Mouse (Mus musculus) midbrain, embryonic 14.5 days (tissue): ENCODE measurements at regions not wholly inside any gene's neighbourhood (a gene's known extent, or its start where the extent isn't known, plus 50 kb on each side); places are given as distances from the start of the nearest gene placed in this dataset.
A peak's percentile ranks its signal among the peaks of the same experiment; 100 is the strongest.
"Not testable (repeated sequence)": the region's sequence is repeated elsewhere in the genome, so short reads cannot be mapped to it uniquely, and the experiment has no call there.

Experiments
- ATAC-seq: fragments of 200-750 bp; cut with Nextera tagmentation; 2 replicates; pipeline ENCODE4 v1.8.0; 2017; ENCODE audit warnings: moderate number of reproducible peaks, moderate library complexity; ENCODE audit not compliant: low FRiP score, low TSS enrichment
- DNase-seq: peaks from one replicate; pipeline ENCODE4 v3.0.0-alpha.2; 2015
- H3K27ac ChIP-seq: fragments of 300-500 bp; sonication (generic); replicated peaks from 2 replicates; pipeline ENCODE4 v1.5.1; 2014; ENCODE audit warnings: mild to moderate bottlenecking, low read depth, low read length, moderate library complexity
- H3K27me3 ChIP-seq: fragments of 300-500 bp; sonication (generic); 2 replicates; pipeline ENCODE4 v1.6.1; 2014; ENCODE audit warnings: low read length, control low read depth, mixed read lengths; ENCODE audit not compliant: control insufficient read depth, insufficient read depth
- H3K36me3 ChIP-seq: fragments of 300-500 bp; sonication (generic); 2 replicates; pipeline ENCODE4 v1.6.1; 2014; ENCODE audit warnings: low read length, control low read depth; ENCODE audit not compliant: control insufficient read depth, insufficient read depth
- H3K4me1 ChIP-seq: fragments of 300-500 bp; sonication (generic); 2 replicates; pipeline ENCODE4 v1.6.1; 2014; ENCODE audit warnings: mild to moderate bottlenecking, antibody characterized with exemption, low read length, control low read depth; ENCODE audit not compliant: control insufficient read depth, insufficient read depth
- H3K4me2 ChIP-seq: fragments of 300-500 bp; sonication (generic); 2 replicates; pipeline ENCODE4 v1.6.1; 2014; ENCODE audit warnings: mild to moderate bottlenecking, low read length, moderate library complexity
- H3K4me3 ChIP-seq: fragments of 300-500 bp; sonication (generic); replicated peaks from 2 replicates; pipeline ENCODE4 v1.5.1; 2014; ENCODE audit warnings: low read depth, low read length
- H3K9ac ChIP-seq: fragments of 300-500 bp; sonication (generic); replicated peaks from 2 replicates; pipeline ENCODE4 v1.6.1; 2014; ENCODE audit warnings: mild to moderate bottlenecking, low read length, moderate library complexity
- H3K9me3 ChIP-seq: fragments of 300-500 bp; sonication (generic); 2 replicates; pipeline ENCODE4 v1.6.1; 2016; ENCODE audit warnings: low read length, control low read depth, mixed read lengths; ENCODE audit not compliant: control insufficient read depth
- WGBS: fragments of 180-500 bp; shearing (Covaris S2); extraction: QIAGEN DNeasy Blood & Tissue Kit; methylation state at CpG from one replicate; pipeline ENCODE4 v1.1.7; 2014; 5-methylcytosine and 5-hydroxymethylcytosine counted together

DNA sequence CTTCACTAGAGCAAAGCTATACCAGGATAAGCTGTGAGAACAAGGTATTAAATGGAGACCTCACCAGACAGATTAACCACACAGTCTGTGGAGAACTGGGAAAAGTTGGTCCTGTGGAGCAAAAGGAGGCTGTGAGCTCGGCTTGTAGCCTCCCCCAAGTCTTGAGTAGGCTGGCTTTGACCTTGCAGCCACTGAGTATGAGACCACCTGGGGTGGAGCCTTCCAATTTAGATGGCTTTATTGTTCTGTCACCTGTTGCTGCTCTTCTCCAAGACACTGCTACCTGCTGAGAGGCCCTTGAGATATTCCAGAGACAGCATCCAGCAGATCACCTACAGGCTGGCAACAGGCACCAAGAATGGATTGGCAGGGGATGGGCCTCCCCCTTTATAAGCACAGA is 110.5 kb upstream of the Zranb2 start:
- not testable (repeated sequence) for H3K36me3 ChIP-seq, DNase-seq, H3K27me3 ChIP-seq, H3K9ac ChIP-seq, H3K27ac ChIP-seq, H3K4me3 ChIP-seq, H3K9me3 ChIP-seq, H3K4me1 ChIP-seq, H3K4me2 ChIP-seq, ATAC-seq
- 65% methylated on average over 1 of the region's 1 CpGs for WGBS

DNA sequence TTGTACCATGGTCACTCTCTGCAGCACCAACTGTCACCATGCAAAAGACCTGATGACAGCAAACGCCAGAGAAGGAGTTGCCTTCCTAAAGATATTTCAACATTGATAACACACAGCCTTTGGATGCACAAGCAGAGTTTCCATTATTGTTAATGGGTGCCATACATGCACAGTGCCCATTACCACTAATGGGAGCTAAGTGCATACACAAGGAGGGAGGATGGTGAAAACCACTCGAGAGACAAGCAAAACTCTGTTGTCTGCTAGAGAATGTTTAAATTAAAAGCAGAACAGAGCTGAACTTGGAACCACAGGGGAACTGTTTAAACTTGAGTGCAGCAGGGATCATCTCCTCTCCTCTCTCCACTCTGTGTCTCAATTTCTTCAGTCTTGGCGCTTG is 107.2 kb upstream of the Zranb2 start:
- Histone ChIP-seq H3K4me2 (no peak overlapping the region), H3K4me1 (no peaks in the 10 kb centered on the region), H3K9ac (no peak overlapping the region), H3K27ac (no peak overlapping the region), H3K36me3 (no peaks in the 10 kb centered on the region), H3K27me3 (no peaks in the 10 kb centered on the region), H3K9me3 (no peaks in the 10 kb centered on the region), H3K4me3 (no peak overlapping the region)
- DNase-seq (no peak), ATAC-seq (no peak)
- 86% methylated on average over 3 of the region's 3 CpGs for WGBS

DNA sequence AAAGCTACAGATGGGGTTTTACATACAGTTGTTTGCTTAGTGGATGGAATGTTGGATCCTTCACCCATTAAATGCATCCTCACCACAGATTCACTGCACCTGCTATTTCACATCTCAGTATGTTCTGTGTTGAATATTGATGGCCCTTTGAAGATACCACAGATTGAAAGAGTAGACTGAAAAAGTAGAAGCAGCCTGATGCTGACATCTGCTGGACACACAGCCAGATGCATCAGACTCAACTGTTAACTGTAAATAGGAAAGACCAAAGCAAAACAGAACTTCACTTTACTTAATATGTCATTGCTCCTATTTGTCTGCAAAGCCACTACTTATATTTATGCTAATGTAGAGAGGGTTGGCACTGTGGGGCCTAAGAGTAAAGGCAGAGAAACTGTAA is 84.2 kb upstream of the Zranb2 start:
- Histone ChIP-seq H3K27ac (no peak overlapping the region), H3K4me1 (no peaks in the 10 kb centered on the region), H3K27me3 (no peaks in the 10 kb centered on the region), H3K9me3 (no peaks in the 10 kb centered on the region), H3K4me2 (no peak overlapping the region), H3K36me3 (no peaks in the 10 kb centered on the region), H3K4me3 (no peak overlapping the region), H3K9ac (no peak overlapping the region)
- peak; percentile 86 for DNase-seq
- ATAC-seq: peak; percentile 69; the same call in 1 of the 2 replicates

DNA sequence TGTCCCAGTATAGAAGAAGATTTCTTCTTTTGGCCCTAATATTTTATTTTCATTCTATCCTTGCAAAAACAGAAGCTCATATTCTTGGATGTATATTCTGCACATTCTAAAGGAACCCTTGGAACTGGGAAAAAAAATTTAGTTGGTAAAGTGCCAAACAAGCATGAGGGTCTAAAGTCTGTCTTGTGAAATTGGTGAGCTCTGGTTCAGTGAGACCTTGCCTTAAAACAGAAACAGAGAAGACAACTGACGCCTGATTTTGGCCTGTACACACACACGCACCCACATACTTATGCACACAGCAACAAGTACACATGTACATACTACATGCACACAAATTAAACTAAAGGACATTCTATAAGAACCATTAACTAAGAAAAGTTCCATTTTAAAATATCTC is 62.4 kb upstream of the Zranb2 start:
- no peaks in the 10 kb centered on the region for H3K4me1 ChIP-seq
- ATAC-seq: no peak
- 90% methylated on average over 2 of the region's 2 CpGs for WGBS

DNA sequence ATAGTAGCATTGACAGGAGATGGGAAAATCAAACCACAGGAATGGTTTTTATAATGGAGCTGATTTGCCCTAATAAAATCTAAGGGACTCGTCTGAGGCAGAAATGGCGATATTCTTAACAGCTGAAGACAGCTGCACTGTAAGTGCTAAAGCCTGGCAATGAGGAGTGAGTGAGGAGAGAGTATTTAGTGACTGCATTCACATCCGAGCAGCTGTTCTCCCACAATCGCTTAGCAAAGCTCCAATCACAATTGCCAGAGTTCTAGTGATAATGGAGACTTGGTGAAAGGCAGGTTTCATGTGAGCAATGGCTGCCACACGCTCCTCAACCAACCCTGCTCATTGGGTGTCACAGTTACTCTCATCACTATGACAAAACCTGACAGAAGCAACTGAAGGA is 61.3 kb upstream of the Zranb2 start:
- H3K27ac ChIP-seq: no peak overlapping the region
- H3K36me3 ChIP-seq: no peaks in the 10 kb centered on the region
- no peak overlapping the region for H3K9ac ChIP-seq
- H3K4me2 ChIP-seq: no peak overlapping the region
- no peak for DNase-seq
- WGBS: 87% methylated on average over 5 of the region's 5 CpGs
- H3K27me3 ChIP-seq: no peaks in the 10 kb centered on the region
- H3K4me1 ChIP-seq: no peaks in the 10 kb centered on the region
- no peaks in the 10 kb centered on the region for H3K9me3 ChIP-seq
- H3K4me3 ChIP-seq: no peak overlapping the region
- ATAC-seq: no peak

More for the DNA sequence above, 62.4 kb upstream of the Zranb2 start:
- no peaks in the 10 kb centered on the region for H3K36me3 ChIP-seq
- H3K9ac ChIP-seq: no peak overlapping the region
- no peaks in the 10 kb centered on the region for H3K27me3 ChIP-seq
- no peak for DNase-seq
- no peak overlapping the region for H3K4me2 ChIP-seq
- no peak overlapping the region for H3K4me3 ChIP-seq
- no peaks in the 10 kb centered on the region for H3K9me3 ChIP-seq
- H3K27ac ChIP-seq: no peak overlapping the region

DNA sequence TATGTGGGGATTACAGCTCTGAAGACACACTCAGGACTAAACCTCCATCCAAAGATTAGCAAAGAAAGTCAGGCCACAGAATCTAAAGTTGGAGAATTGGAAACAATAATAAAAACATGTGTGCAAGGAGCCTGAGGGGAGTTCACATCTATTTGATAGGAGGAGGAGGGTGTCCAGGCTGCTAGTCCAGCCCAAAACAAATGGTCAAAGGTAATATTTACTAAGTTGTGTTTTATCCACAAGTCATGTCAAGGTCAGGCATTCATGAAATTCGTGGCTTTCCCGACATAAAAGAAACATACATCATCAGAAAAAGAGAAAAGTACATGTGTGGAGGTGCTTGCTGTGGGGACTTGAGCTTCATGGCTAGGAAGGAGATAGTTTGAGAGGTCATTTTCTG is 56.2 kb upstream of the Zranb2 start:
- no peaks in the 10 kb centered on the region for H3K9me3 ChIP-seq
- no peak for ATAC-seq
- no peak overlapping the region for H3K4me2 ChIP-seq
- no peak overlapping the region for H3K27ac ChIP-seq
- no peak for DNase-seq
- H3K27me3 ChIP-seq: no peaks in the 10 kb centered on the region
- no peaks in the 10 kb centered on the region for H3K4me1 ChIP-seq
- no peak overlapping the region for H3K4me3 ChIP-seq
- H3K9ac ChIP-seq: no peak overlapping the region
- WGBS: 79% methylated on average over 2 of the region's 2 CpGs
- H3K36me3 ChIP-seq: no peaks in the 10 kb centered on the region
